In the genomic region with DNA sequence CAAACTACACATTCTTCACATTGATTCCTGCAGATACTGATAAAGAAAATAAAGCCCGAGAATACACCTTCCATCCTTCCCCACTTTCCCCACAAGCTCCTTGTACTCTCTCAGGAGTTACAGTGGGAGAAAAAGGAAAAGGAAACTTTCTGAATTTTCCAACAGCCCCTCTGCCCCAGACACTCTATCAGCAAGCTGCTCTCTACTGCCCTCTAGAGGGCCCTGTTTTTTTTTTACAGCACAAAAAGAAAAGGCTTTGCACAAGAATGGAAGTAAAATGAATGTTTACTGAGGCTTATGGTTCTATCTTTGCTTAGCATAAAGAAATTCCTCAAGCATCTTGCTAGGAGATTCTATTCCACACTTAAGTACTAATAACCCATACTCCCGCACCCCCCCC, we compare ENCODE assay signal across 9 mouse cellular contexts.
DNase-seq lines count a peak whose midpoint lies in the region; ATAC-seq and TF ChIP-seq lines count a peak whose summit lies in the region.
"Had no signal": no experiment of that assay in that cellular context is flagged by ENCODE, and none has a peak within 500 bp of the region (broad histone marks: within the 10 kb centered on the region; RNA-seq: fewer than 3 reads in every experiment).

No protein-coding gene starts in this region.

- intact Hi-C loops in heart, postnatal 25 days (cut with DNase I), result no loop called here

- peak; percentile 16 for DNase-seq in heart, adult 8-10 months (ENCODE audit: low spot score)
- DNase-seq in heart, postnatal 25 days (ENCODE audit: low spot score), result no peak
- DNase-seq in liver, postnatal 0 days, result no peak
- no peak for DNase-seq in liver
- DNase-seq in Muller cell, postnatal 12 days (ENCODE audit: inconsistent ontology term), result peak; percentile 9
- DNase-seq in urinary bladder, postnatal 4 days (ENCODE audit: low spot score in 2 of 2), result no peak

- H3K4me2 ChIP-seq in liver, postnatal 0 days (ENCODE audit: low read depth, low read length), result no peak overlapping the region
- H3K4me2 ChIP-seq: limb, embryonic 15.5 days had no signal

- WGBS in liver, postnatal 0 days (ENCODE audit: insufficient replicate concordance), result 66% methylated on average over 2 of the region's 2 CpGs

- ATAC-seq in liver, postnatal 0 days, result no peak
- 0 out of 2 replicates have a peak, but pooled peaks have one; percentile 32 for ATAC-seq in granulocyte monocyte progenitor cell, adult 5-6 weeks (replicated peaks; ENCODE audit: poor library complexity, severe bottlenecking)
- ATAC-seq in megakaryocyte, adult 5-6 weeks (ENCODE audit: poor library complexity, severe bottlenecking), result no peak

- no peaks in the 10 kb centered on the region for H3K27me3 ChIP-seq in liver, postnatal 0 days (ENCODE audit: insufficient read depth, low read length)
- H3K27me3 ChIP-seq: limb, embryonic 15.5 days had no signal

- no peaks in the 10 kb centered on the region for H3K9me3 ChIP-seq in liver, postnatal 0 days (ENCODE audit: low read length)
- H3K9me3 ChIP-seq: limb, embryonic 15.5 days had no signal

- H3K4me1 ChIP-seq in liver, postnatal 0 days (ENCODE audit: insufficient read depth), result no peaks in the 10 kb centered on the region

- H3K9ac ChIP-seq in liver, postnatal 0 days (replicated peaks), result no peak overlapping the region
- H3K9ac ChIP-seq: limb, embryonic 15.5 days had no signal

- no peak overlapping the region for H3K27ac ChIP-seq in liver, postnatal 0 days (ENCODE audit: low read depth)
- H3K27ac ChIP-seq: limb, embryonic 15.5 days had no signal

- H3K36me3 ChIP-seq in liver, postnatal 0 days (replicated peaks; ENCODE audit: insufficient read depth, low read length), result no peaks in the 10 kb centered on the region
- H3K36me3 ChIP-seq: limb, embryonic 15.5 days had no signal

- no peak overlapping the region for H3K4me3 ChIP-seq in liver, postnatal 0 days (ENCODE audit: low read depth, low read length)
- H3K4me3 ChIP-seq: limb, embryonic 15.5 days had no signal

- TF ChIP-seq EP300 in liver, postnatal 0 days (IDR thresholded peaks at IDR 0.05; ENCODE audit: low read depth), result no peak

- peak; percentile 62 for TF ChIP-seq CTCF in liver, postnatal 0 days (IDR thresholded peaks at IDR 0.05; ENCODE audit: low read depth)

Comparison
In these comparisons a context has a peak if more than half of its experiments do, and no peak if none do; other contexts are left out.
1. DNase-seq: peak in heart, adult 8-10 months (single experiment) and Muller cell, postnatal 12 days (single experiment); none in heart, postnatal 25 days (single experiment), liver, postnatal 0 days (single experiment), liver (single experiment) and urinary bladder, postnatal 4 days (0 of 2).